Mouse (Mus musculus) hindbrain, embryonic 11.5 days (tissue): ENCODE measurements around the gene Gm9780. TPM values are rescaled to one million over a fixed set of nuclear protein-coding genes. Genes with fewer than 3 reads are reported as not detected.
"Not testable (repeated sequence)": the region's sequence is repeated elsewhere in the genome, so short reads cannot be mapped to it uniquely, and the experiment has no call there.

Experiments
- ATAC-seq: fragments of 200-750 bp; cut with Nextera tagmentation; 2 replicates; pipeline ENCODE4 v1.8.0; 2017; ENCODE audit warnings: mild to moderate bottlenecking, moderate TSS enrichment, moderate library complexity; ENCODE audit not compliant: low FRiP score
- DNase-seq: peaks from one replicate; pipeline ENCODE4 v3.0.0-alpha.2; 2015; ENCODE audit warnings: low spot score
- H3K27ac ChIP-seq: fragments of 300-500 bp; sonication (generic); 2 replicates; pipeline ENCODE4 v1.5.1; 2014; ENCODE audit warnings: mild to moderate bottlenecking, low read depth, low read length
- H3K27me3 ChIP-seq: fragments of 300-500 bp; sonication (generic); 2 replicates; pipeline ENCODE4 v1.6.1; 2014; ENCODE audit warnings: mild to moderate bottlenecking, low read length, moderate library complexity, mixed read lengths; ENCODE audit not compliant: control insufficient read depth, insufficient read depth
- H3K36me3 ChIP-seq: fragments of 300-500 bp; sonication (generic); 2 replicates; pipeline ENCODE4 v1.6.1; 2014; ENCODE audit warnings: mild to moderate bottlenecking, low read length, moderate library complexity, mixed read lengths; ENCODE audit not compliant: control insufficient read depth, insufficient read depth
- H3K4me1 ChIP-seq: fragments of 300-500 bp; sonication (generic); replicated peaks from 2 replicates; pipeline ENCODE4 v1.6.1; 2014; ENCODE audit warnings: low read length, mixed read lengths; ENCODE audit not compliant: control insufficient read depth, insufficient read depth
- H3K4me2 ChIP-seq: fragments of 300-500 bp; sonication (generic); replicated peaks from 2 replicates; pipeline ENCODE4 v1.6.1; 2014; ENCODE audit warnings: mild to moderate bottlenecking, low read depth, low read length
- H3K4me3 ChIP-seq: fragments of 300-500 bp; sonication (generic); 2 replicates; pipeline ENCODE4 v1.5.1; 2014; ENCODE audit warnings: low read depth, low read length
- H3K9ac ChIP-seq: fragments of 300-500 bp; sonication (generic); 2 replicates; pipeline ENCODE4 v1.6.1; 2014; ENCODE audit warnings: low read depth, low read length
- H3K9me3 ChIP-seq: fragments of 300-500 bp; sonication (generic); 2 replicates; pipeline ENCODE4 v1.6.1; 2016; ENCODE audit warnings: low read length; ENCODE audit not compliant: control insufficient read depth
- WGBS: fragments of 180-500 bp; shearing (Covaris S2); extraction: QIAGEN DNeasy Blood & Tissue Kit; methylation state at CpG from one replicate; pipeline ENCODE4 v1.1.7; 2014; 5-methylcytosine and 5-hydroxymethylcytosine counted together
- polyA plus RNA-seq: library from polyadenylated mRNA; unstranded; fragments of >200 nt; fragmentation: Nextera tagmentation; extraction: Ambion mirVana; gene quantifications from 2 replicates; pipeline ENCODE4 v1.2.1, GENCODE M21; 2014

Gm9780 gene
- polyA plus RNA-seq, 1 experiment from 2014 or later = 2.0 TPM

GRCm38 (mm10) chr14:26007462-26007861 lies 35.0 kb downstream of the Gm9780 start:
- DNase-seq, ATAC-seq, H3K9ac ChIP-seq, H3K27me3 ChIP-seq, H3K4me3 ChIP-seq, H3K4me1 ChIP-seq, H3K4me2 ChIP-seq, H3K9me3 ChIP-seq, H3K27ac ChIP-seq, H3K36me3 ChIP-seq: not testable (repeated sequence)
- WGBS = no CpG with 5 or more reads among the region's 2 CpGs

- DNase-seq = not testable (repeated sequence)
- 91% methylated on average over 4 of the region's 9 CpGs for WGBS
Observed at GRCm38 (mm10) chr14:25981880-25982279, 60.6 kb downstream of the Gm9780 start.

GRCm38 (mm10) chr14:25979242-25979941 lies 63.1 kb downstream of the Gm9780 start:
- not testable (repeated sequence) for H3K4me3 ChIP-seq, H3K9ac ChIP-seq, H3K4me1 ChIP-seq, H3K9me3 ChIP-seq, H3K4me2 ChIP-seq, H3K27me3 ChIP-seq, DNase-seq, H3K36me3 ChIP-seq
- 2% methylated on average over 6 of the region's 13 CpGs for WGBS
- peak; percentile 69 for ATAC-seq
- peak overlapping the region; percentile 84 for H3K27ac ChIP-seq

More at GRCm38 (mm10) chr14:25981880-25982279, 60.6 kb downstream of the Gm9780 start:
- not testable (repeated sequence) for H3K36me3 ChIP-seq, H3K9me3 ChIP-seq, H3K27me3 ChIP-seq, H3K9ac ChIP-seq, H3K4me1 ChIP-seq, ATAC-seq, H3K27ac ChIP-seq, H3K4me3 ChIP-seq, H3K4me2 ChIP-seq

- H3K27ac ChIP-seq = peak within 1 kb of the TSS; percentile 84
- no CpG with 5 or more reads among the region's 25 CpGs for WGBS
- ATAC-seq = peak; percentile 92
- not testable (repeated sequence) for H3K4me1 ChIP-seq, H3K36me3 ChIP-seq, DNase-seq, H3K9me3 ChIP-seq, H3K4me3 ChIP-seq, H3K4me2 ChIP-seq, H3K27me3 ChIP-seq, H3K9ac ChIP-seq
Observed at GRCm38 (mm10) chr14:25978371-25979241, 63.9 kb downstream of the Gm9780 start, which contains the start of gene Duxbl1. Gene Duxbl1 (plus strand): TSS chr14:25978577.

Other genes with a start within 250 kb of the Gm9780 start
- 4.3 and 5.5 TPM in 2 replicates for gene Anxa11, start 200.6 kb downstream of the Gm9780 start, polyA plus RNA-seq
- gene Plac9a, start 139.6 kb downstream of the Gm9780 start, polyA plus RNA-seq = 0.11 TPM in 1 of 2 replicates, not detected in the other
- gene Tmem254a, start 115.0 kb downstream of the Gm9780 start, polyA plus RNA-seq = 3.3 and 3.6 TPM in 2 replicates
- not detected in 2 replicates for gene Cphx1, start 104.4 kb downstream of the Gm9780 start, polyA plus RNA-seq
- gene Duxbl1, start 64.1 kb downstream of the Gm9780 start, polyA plus RNA-seq = 6.3 and 6.9 TPM in 2 replicates
- 22.1 and 24.6 TPM in 2 replicates for gene Tmem254c, start 24.6 kb upstream of the Gm9780 start, polyA plus RNA-seq
- not detected in 2 replicates for gene Cphx2, start 38.8 kb upstream of the Gm9780 start, polyA plus RNA-seq
- gene Cphx3, start 39.6 kb upstream of the Gm9780 start, polyA plus RNA-seq = not detected in 2 replicates
- 0.50 and 3.3 TPM in 2 replicates for gene Duxbl2, start 75.6 kb upstream of the Gm9780 start, polyA plus RNA-seq
- gene Plac9b, start 139.8 kb upstream of the Gm9780 start, polyA plus RNA-seq = 1.7 and 3.5 TPM in 2 replicates
- gene Tmem254b, start 164.3 kb upstream of the Gm9780 start, polyA plus RNA-seq = 20.0 and 21.9 TPM in 2 replicates
- 4.6 and 7.6 TPM in 2 replicates for gene Duxbl3, start 215.3 kb upstream of the Gm9780 start, polyA plus RNA-seq